Mouse (Mus musculus): ENCODE measurements at regions not wholly inside any gene's neighbourhood (a gene's known extent, or its start where the extent isn't known, plus 50 kb on each side); places are given as distances from the start of the nearest gene placed in this dataset.
"Not testable (repeated sequence)": the region's sequence is repeated elsewhere in the genome, so short reads cannot be mapped to it uniquely, and the experiment has no call there.

DNA sequence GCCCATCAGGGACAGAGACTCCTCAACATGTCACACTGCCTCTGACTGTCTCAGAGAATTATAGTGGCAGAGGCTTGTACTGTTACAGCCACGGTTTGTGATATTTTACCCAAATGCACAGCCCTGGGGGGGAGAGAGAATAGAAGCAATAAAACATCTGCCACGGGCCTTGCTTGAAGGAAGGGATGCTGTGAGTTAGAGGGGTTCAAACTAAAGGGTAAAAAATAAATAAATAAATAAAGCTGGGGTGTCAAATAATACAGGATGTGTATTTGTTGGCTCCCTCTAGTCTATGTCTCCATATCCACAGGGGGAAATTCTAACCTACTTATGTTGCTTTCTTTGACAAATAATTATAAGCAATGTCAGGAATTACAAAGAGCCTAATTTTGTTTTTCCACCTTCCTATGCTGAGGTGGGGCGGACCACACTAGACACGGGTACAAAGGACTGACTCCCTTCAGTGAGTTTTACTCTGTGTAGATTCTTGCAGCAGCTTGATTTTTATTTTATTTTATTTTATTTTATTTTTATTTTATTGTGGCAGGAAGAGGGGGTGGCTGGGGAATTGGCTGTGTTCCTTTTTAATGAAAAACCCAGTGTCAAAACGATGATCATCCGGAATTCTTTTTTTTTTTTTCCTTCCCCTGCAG lies 281.3 kb downstream of the Gxylt1 start:
- H3K36me3 ChIP-seq (ENCODE audit: control insufficient read depth, insufficient read depth, low read length) = no peaks in the 10 kb centered on the region
- 0 out of 2 replicates have a peak, but pooled peaks cover 4% of the 10 kb centered on the region for H3K9me3 ChIP-seq (ENCODE audit: control insufficient read depth, low read length)
- 0 out of 4 replicates have a peak, but pooled peaks cover 0 to 8% of the 10 kb centered on the region in 2 experiments for H3K4me1 ChIP-seq (ENCODE audit: control insufficient read depth in 2 of 2, insufficient read depth in 2 of 2, low read length in 2 of 2)
- H3K27me3 ChIP-seq (ENCODE audit: control insufficient read depth, insufficient read depth, low read length) = no peaks in the 10 kb centered on the region
- H3K27ac ChIP-seq (replicated peaks in 1 of 2; ENCODE audit: control insufficient read depth in 1 of 2, insufficient read depth in 1 of 2, low read depth in 2 of 2, low read length in 2 of 2) = no peak overlapping the region
- H3K9ac ChIP-seq (ENCODE audit: low read length) = no peak overlapping the region
- 77% methylated on average over 6 of the region's 6 CpGs for WGBS
- no peak for ATAC-seq (ENCODE audit: insufficient number of reproducible peaks, insufficient read depth, low FRiP score, low read depth)
- no peak overlapping the region for H3K4me2 ChIP-seq (ENCODE audit: low read length)
- H3K4me3 ChIP-seq (ENCODE audit: control insufficient read depth in 1 of 2, insufficient read depth in 1 of 2, low read depth in 1 of 2, low read length in 2 of 2) = no peak overlapping the region

GRCm38 (mm10) chr15:92975774-92976173 lies 299.2 kb downstream of the Gxylt1 start:
- no peaks in the 10 kb centered on the region for H3K9me3 ChIP-seq (ENCODE audit: control insufficient read depth, low read length)
- no peaks in the 10 kb centered on the region for H3K27me3 ChIP-seq (ENCODE audit: control insufficient read depth, insufficient read depth, low read length)
- H3K27ac ChIP-seq (replicated peaks in 1 of 2; ENCODE audit: control insufficient read depth in 1 of 2, insufficient read depth in 1 of 2, low read depth in 2 of 2, low read length in 2 of 2) = no peak overlapping the region
- H3K36me3 ChIP-seq (ENCODE audit: control insufficient read depth, insufficient read depth, low read length) = no peaks in the 10 kb centered on the region
- ATAC-seq (ENCODE audit: insufficient number of reproducible peaks, insufficient read depth, low FRiP score, low read depth) = no peak
- H3K4me1 ChIP-seq (ENCODE audit: control insufficient read depth in 2 of 2, insufficient read depth in 2 of 2, low read length in 2 of 2) = no peaks in the 10 kb centered on the region
- 70% methylated on average over 4 of the region's 4 CpGs for WGBS
- no peak overlapping the region for H3K9ac ChIP-seq (ENCODE audit: low read length)
- H3K4me2 ChIP-seq (ENCODE audit: low read length) = no peak overlapping the region
- no peak overlapping the region for H3K4me3 ChIP-seq (ENCODE audit: control insufficient read depth in 1 of 2, insufficient read depth in 1 of 2, low read depth in 1 of 2, low read length in 2 of 2)

DNA sequence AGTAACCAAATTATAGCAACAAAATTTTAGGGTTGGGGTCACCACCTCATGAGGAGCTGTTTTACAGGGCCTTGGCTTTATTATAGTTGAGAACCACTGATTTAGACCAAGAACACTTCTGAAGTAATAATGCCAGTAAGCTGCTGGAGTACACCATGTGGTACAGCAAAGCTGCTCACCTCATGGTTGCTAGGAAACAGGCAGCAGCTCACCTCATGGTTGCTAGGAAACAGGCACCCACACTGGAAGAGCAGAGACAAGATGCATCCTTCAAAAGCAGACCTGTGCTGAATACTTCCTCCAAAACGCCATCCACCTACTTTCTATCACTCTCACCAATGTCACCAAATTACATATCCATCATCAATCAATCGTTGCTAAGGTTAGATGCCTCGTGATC lies 300.0 kb downstream of the Gxylt1 start:
- no peak overlapping the region for H3K27ac ChIP-seq (replicated peaks in 1 of 2; ENCODE audit: control insufficient read depth in 1 of 2, insufficient read depth in 1 of 2, low read depth in 2 of 2, low read length in 2 of 2)
- no peak overlapping the region for H3K4me2 ChIP-seq (ENCODE audit: low read length)
- 63% methylated on average over 3 of the region's 3 CpGs for WGBS
- H3K9me3 ChIP-seq (ENCODE audit: control insufficient read depth, low read length) = no peaks in the 10 kb centered on the region
- ATAC-seq (ENCODE audit: insufficient number of reproducible peaks, insufficient read depth, low FRiP score, low read depth) = no peak
- H3K27me3 ChIP-seq (ENCODE audit: control insufficient read depth, insufficient read depth, low read length) = no peaks in the 10 kb centered on the region
- H3K9ac ChIP-seq (ENCODE audit: low read length) = no peak overlapping the region
- no peak overlapping the region for H3K4me3 ChIP-seq (ENCODE audit: control insufficient read depth in 1 of 2, insufficient read depth in 1 of 2, low read depth in 1 of 2, low read length in 2 of 2)
- H3K4me1 ChIP-seq (ENCODE audit: control insufficient read depth in 2 of 2, insufficient read depth in 2 of 2, low read length in 2 of 2) = no peaks in the 10 kb centered on the region
- H3K36me3 ChIP-seq (ENCODE audit: control insufficient read depth, insufficient read depth, low read length) = no peaks in the 10 kb centered on the region

- WGBS = 68% methylated on average over 9 of the region's 9 CpGs
- H3K9me3 ChIP-seq (ENCODE audit: control insufficient read depth, low read length) = no peaks in the 10 kb centered on the region
- H3K4me3 ChIP-seq (ENCODE audit: control insufficient read depth in 1 of 2, insufficient read depth in 1 of 2, low read depth in 1 of 2, low read length in 2 of 2) = no peak overlapping the region
- ATAC-seq (ENCODE audit: insufficient number of reproducible peaks, insufficient read depth, low FRiP score, low read depth) = no peak
- no peaks in the 10 kb centered on the region for H3K27me3 ChIP-seq (ENCODE audit: control insufficient read depth, insufficient read depth, low read length)
- H3K36me3 ChIP-seq (ENCODE audit: control insufficient read depth, insufficient read depth, low read length) = no peaks in the 10 kb centered on the region
- no peak overlapping the region for H3K9ac ChIP-seq (ENCODE audit: low read length)
- H3K27ac ChIP-seq (replicated peaks in 1 of 2; ENCODE audit: control insufficient read depth in 1 of 2, insufficient read depth in 1 of 2, low read depth in 2 of 2, low read length in 2 of 2) = no peak overlapping the region
- H3K4me1 ChIP-seq (ENCODE audit: control insufficient read depth in 2 of 2, insufficient read depth in 2 of 2, low read length in 2 of 2) = no peaks in the 10 kb centered on the region
- H3K4me2 ChIP-seq (ENCODE audit: low read length) = no peak overlapping the region
Observed at GRCm38 (mm10) chr15:92973651-92974229, 301.2 kb downstream of the Gxylt1 start.

- Histone ChIP-seq H3K4me2 (ENCODE audit: low read length) (no peak overlapping the region), H3K4me1 (ENCODE audit: control insufficient read depth in 2 of 2, insufficient read depth in 2 of 2, low read length in 2 of 2) (no peaks in the 10 kb centered on the region), H3K4me3 (ENCODE audit: control insufficient read depth in 1 of 2, insufficient read depth in 1 of 2, low read depth in 1 of 2, low read length in 2 of 2) (no peak overlapping the region), H3K9me3 (ENCODE audit: control insufficient read depth, low read length) (no peaks in the 10 kb centered on the region), H3K9ac (ENCODE audit: low read length) (no peak overlapping the region), H3K27me3 (ENCODE audit: control insufficient read depth, insufficient read depth, low read length) (no peaks in the 10 kb centered on the region), H3K36me3 (ENCODE audit: control insufficient read depth, insufficient read depth, low read length) (no peaks in the 10 kb centered on the region), H3K27ac (replicated peaks in 1 of 2; ENCODE audit: control insufficient read depth in 1 of 2, insufficient read depth in 1 of 2, low read depth in 2 of 2, low read length in 2 of 2) (no peak overlapping the region)
- WGBS = 88% methylated on average over 1 of the region's 1 CpGs
- ATAC-seq (ENCODE audit: insufficient number of reproducible peaks, insufficient read depth, low FRiP score, low read depth) = no peak
Observed at GRCm38 (mm10) chr15:92965556-92965955, 309.4 kb downstream of the Gxylt1 start.

- Histone ChIP-seq H3K27ac (replicated peaks in 1 of 2; ENCODE audit: control insufficient read depth in 1 of 2, insufficient read depth in 1 of 2, low read depth in 2 of 2, low read length in 2 of 2) (no peak overlapping the region), H3K4me3 (ENCODE audit: control insufficient read depth in 1 of 2, insufficient read depth in 1 of 2, low read depth in 1 of 2, low read length in 2 of 2) (no peak overlapping the region), H3K4me1 (ENCODE audit: control insufficient read depth in 2 of 2, insufficient read depth in 2 of 2, low read length in 2 of 2) (no peaks in the 10 kb centered on the region), H3K36me3 (ENCODE audit: control insufficient read depth, insufficient read depth, low read length) (no peaks in the 10 kb centered on the region), H3K9me3 (ENCODE audit: control insufficient read depth, low read length) (no peaks in the 10 kb centered on the region), H3K27me3 (ENCODE audit: control insufficient read depth, insufficient read depth, low read length) (no peaks in the 10 kb centered on the region), H3K9ac (ENCODE audit: low read length) (no peak overlapping the region), H3K4me2 (ENCODE audit: low read length) (no peak overlapping the region)
- WGBS = 73% methylated on average over 3 of the region's 3 CpGs
- no peak for ATAC-seq (ENCODE audit: insufficient number of reproducible peaks, insufficient read depth, low FRiP score, low read depth)
Observed at GRCm38 (mm10) chr15:92964901-92965300, 310.1 kb downstream of the Gxylt1 start.

- no peak for ATAC-seq (ENCODE audit: insufficient number of reproducible peaks, insufficient read depth, low FRiP score, low read depth)
- Histone ChIP-seq H3K4me1 (ENCODE audit: control insufficient read depth in 2 of 2, insufficient read depth in 2 of 2, low read length in 2 of 2) (no peaks in the 10 kb centered on the region), H3K4me3 (ENCODE audit: control insufficient read depth in 1 of 2, insufficient read depth in 1 of 2, low read depth in 1 of 2, low read length in 2 of 2) (no peak overlapping the region), H3K4me2 (ENCODE audit: low read length) (no peak overlapping the region), H3K27ac (replicated peaks in 1 of 2; ENCODE audit: control insufficient read depth in 1 of 2, insufficient read depth in 1 of 2, low read depth in 2 of 2, low read length in 2 of 2) (no peak overlapping the region), H3K36me3 (ENCODE audit: control insufficient read depth, insufficient read depth, low read length) (no peaks in the 10 kb centered on the region), H3K9me3 (ENCODE audit: control insufficient read depth, low read length) (no peaks in the 10 kb centered on the region), H3K27me3 (ENCODE audit: control insufficient read depth, insufficient read depth, low read length) (no peaks in the 10 kb centered on the region), H3K9ac (ENCODE audit: low read length) (no peak overlapping the region)
- 63% methylated on average over 1 of the region's 1 CpGs for WGBS
Observed at GRCm38 (mm10) chr15:92964131-92964530, 310.8 kb downstream of the Gxylt1 start.

- H3K27me3 ChIP-seq (ENCODE audit: control insufficient read depth, insufficient read depth, low read length); ATAC-seq (ENCODE audit: insufficient number of reproducible peaks, insufficient read depth, low FRiP score, low read depth); H3K9ac ChIP-seq (ENCODE audit: low read length); H3K9me3 ChIP-seq (ENCODE audit: control insufficient read depth, low read length); H3K27ac ChIP-seq (replicated peaks in 1 of 2; ENCODE audit: control insufficient read depth in 1 of 2, insufficient read depth in 1 of 2, low read depth in 2 of 2, low read length in 2 of 2); H3K4me3 ChIP-seq (ENCODE audit: control insufficient read depth in 1 of 2, insufficient read depth in 1 of 2, low read depth in 1 of 2, low read length in 2 of 2); H3K36me3 ChIP-seq (ENCODE audit: control insufficient read depth, insufficient read depth, low read length); H3K4me2 ChIP-seq (ENCODE audit: low read length); H3K4me1 ChIP-seq (ENCODE audit: control insufficient read depth in 2 of 2, insufficient read depth in 2 of 2, low read length in 2 of 2): not testable (repeated sequence)
- WGBS = 76% methylated on average over 3 of the region's 3 CpGs
Observed at GRCm38 (mm10) chr15:92950912-92951311, 324.1 kb downstream of the Gxylt1 start.
